Mouse (Mus musculus) heart, adult 2 months (tissue): ENCODE measurements around the gene Hivep2.

ENCODE experiments used
- CTCF ChIP-seq: fragments of 200-600 bp; IDR thresholded peaks from 2 replicates; pipeline ENCODE4 v1.8.1; 2022; ENCODE audit warnings: antibody characterized with exemption, mild to moderate bottlenecking, moderate library complexity
- EP300 ChIP-seq: fragments of 200-500 bp; IDR thresholded peaks from 2 replicates; pipeline ENCODE4 v1.6.1; 2011; ENCODE audit warnings: low read depth, low read length, control low read depth; ENCODE audit not compliant: insufficient read depth

DNA sequence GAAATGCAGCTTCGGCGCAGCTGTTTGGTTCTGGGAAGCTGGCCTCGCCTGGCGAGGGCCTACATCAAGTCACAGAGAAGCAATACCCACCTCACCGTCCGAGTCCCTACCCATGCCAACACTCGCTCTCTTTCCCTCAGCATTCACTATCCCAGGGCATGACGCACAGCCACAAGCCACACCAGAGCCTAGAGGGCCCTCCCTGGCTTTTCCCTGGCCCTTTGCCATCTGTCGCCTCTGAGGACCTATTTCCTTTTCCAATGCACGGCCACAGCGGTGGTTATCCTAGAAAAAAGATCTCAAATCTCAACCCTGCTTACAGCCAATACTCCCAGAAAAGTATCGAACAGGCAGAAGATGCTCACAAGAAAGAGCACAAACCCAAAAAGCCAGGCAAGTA lies 162.0 kb downstream of the Hivep2 start:
- TF ChIP-seq EP300 = no peak
- no peak for TF ChIP-seq CTCF
